Mouse (Mus musculus) neural tube, embryonic 11.5 days (tissue): ENCODE results near the gene Ott. TPM values are rescaled to one million over a fixed set of nuclear protein-coding genes. Genes with fewer than 3 reads are reported as not detected.
"Not testable (repeated sequence)": the region's sequence is repeated elsewhere in the genome, so short reads cannot be mapped to it uniquely, and the experiment has no call there.

ENCODE experiments used
- ATAC-seq: fragments of 200-750 bp; cut with Nextera tagmentation; 2 replicates; pipeline ENCODE4 v1.8.0; 2017; ENCODE audit warnings: moderate number of reproducible peaks, mild to moderate bottlenecking, moderate TSS enrichment, moderate library complexity; ENCODE audit not compliant: insufficient read depth, low FRiP score, low TSS enrichment
- DNase-seq: peaks from one replicate; pipeline ENCODE4 v3.0.0-alpha.2; 2015; ENCODE audit warnings: low spot score
- H3K27ac ChIP-seq: fragments of 300-500 bp; sonication (generic); 2 replicates; pipeline ENCODE4 v1.5.1; 2014; ENCODE audit warnings: low read depth, mild to moderate bottlenecking, low read length
- H3K27me3 ChIP-seq: fragments of 300-500 bp; sonication (generic); 2 replicates; pipeline ENCODE4 v1.6.1; 2014; ENCODE audit warnings: mild to moderate bottlenecking, low read length, mixed read lengths; ENCODE audit not compliant: control insufficient read depth, insufficient read depth
- H3K36me3 ChIP-seq: fragments of 300-500 bp; sonication (generic); 2 replicates; pipeline ENCODE4 v1.6.1; 2014; ENCODE audit warnings: mild to moderate bottlenecking, low read length, moderate library complexity, mixed read lengths; ENCODE audit not compliant: control insufficient read depth, insufficient read depth
- H3K4me1 ChIP-seq: fragments of 300-500 bp; sonication (generic); 2 replicates; pipeline ENCODE4 v1.6.1; 2014; ENCODE audit warnings: low read length, mixed read lengths; ENCODE audit not compliant: control insufficient read depth, insufficient read depth
- H3K4me2 ChIP-seq: fragments of 300-500 bp; sonication (generic); 2 replicates; pipeline ENCODE4 v1.6.1; 2014; ENCODE audit warnings: low read depth, mild to moderate bottlenecking, moderate library complexity
- H3K4me3 ChIP-seq: fragments of 300-500 bp; sonication (generic); 2 replicates; pipeline ENCODE4 v1.5.1; 2014; ENCODE audit warnings: low read depth, low read length
- H3K9ac ChIP-seq: fragments of 300-500 bp; sonication (generic); 2 replicates; pipeline ENCODE4 v1.6.1; 2014; ENCODE audit warnings: mild to moderate bottlenecking, low read length
- H3K9me3 ChIP-seq: fragments of 300-500 bp; sonication (generic); 2 replicates; pipeline ENCODE4 v1.6.1; 2016; ENCODE audit warnings: low read length; ENCODE audit not compliant: control insufficient read depth
- WGBS: fragments of 180-500 bp; shearing (Covaris S2); extraction: QIAGEN DNeasy Blood & Tissue Kit; methylation state at CpG from one replicate; pipeline ENCODE4 v1.1.7; 2014; 5-methylcytosine and 5-hydroxymethylcytosine counted together
- polyA plus RNA-seq: library from polyadenylated mRNA; unstranded; fragments of >200 nt; fragmentation: Nextera tagmentation; extraction: Ambion mirVana; gene quantifications from 2 replicates; pipeline ENCODE4 v1.2.1, GENCODE M21; 2014

Ott gene
- not detected in 2 replicates for polyA plus RNA-seq

DNA sequence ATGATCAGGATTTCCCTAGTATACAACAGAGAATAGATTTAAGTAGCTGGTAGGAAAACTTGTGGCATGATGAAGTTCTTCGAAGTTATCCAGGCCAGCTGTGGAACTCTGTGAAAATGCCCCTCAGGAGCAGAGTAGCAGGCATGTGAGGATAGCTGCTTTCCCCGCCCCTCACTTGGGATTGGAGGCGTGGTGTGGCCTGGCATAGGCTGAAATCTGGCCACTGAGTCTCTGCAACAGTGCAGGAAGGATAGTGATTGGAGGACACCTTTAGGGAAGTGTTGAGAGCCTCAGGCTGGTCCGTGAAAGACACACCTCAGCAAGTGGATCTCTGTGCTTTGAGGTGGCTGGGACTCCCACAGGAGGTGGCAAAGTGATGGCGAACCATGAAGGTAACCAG, at the start of gene Ott:
Ott (plus strand) TSS at position 301 of the 400 bp plus-strand sequence.
- no CpG with 5 or more reads among the region's 5 CpGs for WGBS
- not testable (repeated sequence) for H3K4me1 ChIP-seq, H3K9me3 ChIP-seq, H3K9ac ChIP-seq, H3K27me3 ChIP-seq, DNase-seq, H3K27ac ChIP-seq, ATAC-seq, H3K36me3 ChIP-seq, H3K4me3 ChIP-seq, H3K4me2 ChIP-seq

Other genes with a start within 250 kb of the Ott start
- not detected in 2 replicates for gene Luzp4, start 216.6 kb upstream of the Ott start, polyA plus RNA-seq
- gene Gm15093, start 198.1 kb downstream of the Ott start, polyA plus RNA-seq: not detected in 2 replicates